Mouse (Mus musculus) thymus, adult 2 months (tissue): ENCODE data around the gene Cacng4. TPM values are rescaled to one million over a fixed set of nuclear protein-coding genes. Genes with fewer than 3 reads are reported as not detected.

ENCODE experiments used
- DNase-seq: peaks from one replicate; pipeline ENCODE4 v3.0.0; 2021
- H3K27ac ChIP-seq: fragments of 200-500 bp; 2 replicates; pipeline ENCODE4 v1.5.1; 2012; ENCODE audit warnings: low read length, control low read depth; ENCODE audit not compliant: control insufficient read depth, insufficient read depth
- H3K27me3 ChIP-seq: fragments of 200-500 bp; 2 replicates; pipeline ENCODE4 v1.6.1; 2012; ENCODE audit warnings: mild to moderate bottlenecking, low read length, moderate library complexity, mixed read lengths; ENCODE audit not compliant: control insufficient read depth, insufficient read depth
- H3K36me3 ChIP-seq: fragments of 200-500 bp; 2 replicates; pipeline ENCODE4 v1.6.1; 2012; ENCODE audit warnings: mild to moderate bottlenecking, low read length, moderate library complexity; ENCODE audit not compliant: control insufficient read depth, insufficient read depth
- H3K4me1 ChIP-seq: fragments of 200-500 bp; replicated peaks from 2 replicates; pipeline ENCODE4 v1.6.1; 2012; ENCODE audit warnings: low read length; ENCODE audit not compliant: control insufficient read depth, insufficient read depth
- H3K4me3 ChIP-seq: fragments of 200-500 bp; 2 replicates; pipeline ENCODE4 v1.5.1; 2012; ENCODE audit warnings: mild to moderate bottlenecking, low read length, control low read depth, moderate library complexity; ENCODE audit not compliant: control insufficient read depth, insufficient read depth
- CTCF ChIP-seq: fragments of 200-500 bp; IDR thresholded peaks from 2 replicates; pipeline ENCODE4 v1.5.1; 2012; ENCODE audit warnings: mild to moderate bottlenecking, control low read depth, low read length, moderate library complexity, borderline replicate concordance; ENCODE audit not compliant: control insufficient read depth, poor library complexity, insufficient read depth; ENCODE audit errors: extremely low read depth
- POLR2A ChIP-seq: fragments of 200-500 bp; IDR thresholded peaks from 2 replicates; pipeline ENCODE4 v1.6.1; 2012; ENCODE audit warnings: mild to moderate bottlenecking, low read length, control low read depth, moderate library complexity; ENCODE audit not compliant: control insufficient read depth, poor library complexity, insufficient read depth; ENCODE audit errors: extremely low read depth
- WGBS: fragments of 180-500 bp; shearing (Covaris S2); methylation state at CpG from one replicate; pipeline ENCODE4 v1.1.7; 2018; 5-methylcytosine and 5-hydroxymethylcytosine counted together
- polyA plus RNA-seq: library from polyadenylated mRNA; depleted of rRNA; stranded (reverse); fragments of >200 nt; gene quantifications from 2 replicates; pipeline ENCODE4 v1.2.3, GENCODE M21; 2012

The Cacng4 gene
- polyA plus RNA-seq, 1 experiment = 4.8 TPM

- 62% methylated on average over 8 of the region's 8 CpGs for WGBS
- Histone ChIP-seq H3K27me3 (no peaks in the 10 kb centered on the region), H3K36me3 (no peaks in the 10 kb centered on the region), H3K4me3 (no peak overlapping the region), H3K4me1 (no peaks in the 10 kb centered on the region), H3K27ac (no peak overlapping the region)
- TF ChIP-seq POLR2A (no peak), CTCF (no peak)
- no peak for DNase-seq
These were observed 21.0 kb downstream of the Cacng4 start for GRCm38 (mm10) chr11:107773312-107773711.

- Histone ChIP-seq H3K4me3 (no peak overlapping the region), H3K36me3 (no peaks in the 10 kb centered on the region), H3K27me3 (no peaks in the 10 kb centered on the region), H3K27ac (no peak overlapping the region), H3K4me1 (no peaks in the 10 kb centered on the region)
- 85% methylated on average over 6 of the region's 6 CpGs for WGBS
- no peak for TF ChIP-seq POLR2A
- no peak for TF ChIP-seq CTCF
- DNase-seq = no peak
These were observed 22.4 kb downstream of the Cacng4 start for GRCm38 (mm10) chr11:107772002-107772401.

DNA sequence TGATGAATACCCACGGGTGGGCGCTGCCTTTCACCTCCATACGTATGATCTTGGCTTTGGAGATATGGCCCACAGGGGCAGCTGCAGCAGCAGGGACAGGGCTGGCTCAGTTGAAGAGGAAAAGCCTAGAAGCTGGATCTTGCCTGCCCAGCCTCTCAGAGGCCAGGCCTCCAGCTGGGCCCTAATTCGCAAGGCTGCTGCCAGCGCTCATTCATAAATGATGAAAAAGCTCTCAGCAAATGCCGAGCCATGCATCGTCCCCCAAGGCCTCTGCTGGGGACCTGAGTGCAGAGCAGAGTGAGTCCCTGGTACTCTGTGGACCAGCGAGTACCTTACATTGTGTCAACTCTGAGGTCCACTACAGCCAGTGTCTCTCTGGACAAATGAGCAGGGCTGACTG is 26.0 kb downstream of the Cacng4 start:
- no peaks in the 10 kb centered on the region for H3K27me3 ChIP-seq
- H3K36me3 ChIP-seq = no peaks in the 10 kb centered on the region
- H3K4me3 ChIP-seq = no peak overlapping the region
- no peaks in the 10 kb centered on the region for H3K4me1 ChIP-seq
- no peak overlapping the region for H3K27ac ChIP-seq
- no peak for DNase-seq
- WGBS = 92% methylated on average over 8 of the region's 8 CpGs
- TF ChIP-seq CTCF (no peak), POLR2A (no peak)

DNA sequence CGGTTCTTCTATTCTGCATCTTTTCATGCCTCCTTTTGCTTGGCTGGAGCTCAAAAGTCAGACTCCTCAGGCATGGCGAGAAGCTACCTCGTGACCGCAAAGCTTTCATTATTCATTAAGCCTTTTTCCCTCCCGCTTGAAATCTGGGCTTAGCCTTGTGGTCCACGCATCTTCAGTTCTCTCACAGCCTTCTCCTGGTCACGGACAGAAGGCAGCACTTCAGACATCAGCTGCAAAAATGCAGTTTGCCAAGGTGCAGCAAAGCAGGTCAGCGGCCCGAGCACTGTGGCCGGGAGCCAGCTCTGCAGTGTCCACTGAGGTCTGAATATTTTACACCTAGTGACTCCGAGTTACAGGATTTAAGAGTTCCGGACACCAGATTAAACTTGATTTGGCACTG is 27.4 kb downstream of the Cacng4 start:
- DNase-seq = no peak
- TF ChIP-seq POLR2A (no peak), CTCF (no peak)
- Histone ChIP-seq H3K4me3 (no peak overlapping the region), H3K36me3 (no peaks in the 10 kb centered on the region), H3K27me3 (no peaks in the 10 kb centered on the region), H3K27ac (no peak overlapping the region), H3K4me1 (no peaks in the 10 kb centered on the region)
- WGBS = 90% methylated on average over 12 of the region's 12 CpGs

GRCm38 (mm10) chr11:107762688-107763460 is 31.5 kb downstream of the Cacng4 start:
- Histone ChIP-seq H3K4me3 (no peak overlapping the region), H3K27ac (no peak overlapping the region), H3K27me3 (no peaks in the 10 kb centered on the region), H3K36me3 (no peaks in the 10 kb centered on the region), H3K4me1 (no peaks in the 10 kb centered on the region)
- 65% methylated on average over 8 of the region's 8 CpGs for WGBS
- DNase-seq = no peak
- TF ChIP-seq CTCF = no peak
- TF ChIP-seq POLR2A = no peak

DNA sequence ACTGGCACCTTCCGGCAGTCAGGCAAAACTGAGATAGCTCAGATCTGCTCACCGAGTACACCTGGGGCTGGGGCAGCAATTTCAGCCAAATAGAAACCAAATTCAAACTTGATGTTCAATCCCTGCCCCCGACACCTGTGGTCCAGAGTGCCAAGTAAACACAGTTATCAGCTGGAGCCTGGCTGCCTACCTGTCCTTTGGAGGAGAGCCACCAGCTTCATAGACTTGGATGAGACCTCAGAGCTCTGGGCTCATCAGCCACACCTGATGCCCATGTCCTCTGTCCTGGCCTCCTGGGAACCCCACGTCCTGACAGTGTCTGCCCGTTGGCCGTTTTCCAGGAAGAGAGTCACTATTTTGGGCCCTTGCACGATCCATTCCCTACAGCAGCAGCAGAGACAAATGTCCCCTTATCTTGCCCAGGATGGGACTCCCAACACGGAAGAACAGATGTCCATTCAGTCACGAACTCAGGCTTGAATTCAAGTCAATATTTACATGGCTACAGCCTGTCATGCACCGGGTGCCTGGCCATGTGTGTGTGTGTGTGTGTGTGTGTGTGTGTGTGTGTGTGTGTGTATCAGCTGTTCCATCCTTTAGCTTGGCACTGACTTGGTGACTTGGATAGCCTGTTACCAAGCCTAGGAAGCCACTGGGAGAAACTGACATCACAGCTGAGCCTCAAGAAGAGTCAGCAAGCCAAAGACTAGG is 32.4 kb downstream of the Cacng4 start:
- Histone ChIP-seq H3K36me3 (no peaks in the 10 kb centered on the region), H3K4me3 (no peak overlapping the region), H3K27ac (no peak overlapping the region), H3K27me3 (no peaks in the 10 kb centered on the region), H3K4me1 (no peaks in the 10 kb centered on the region)
- no peak for TF ChIP-seq CTCF
- TF ChIP-seq POLR2A = no peak
- no peak for DNase-seq
- WGBS = 82% methylated on average over 10 of the region's 10 CpGs

DNA sequence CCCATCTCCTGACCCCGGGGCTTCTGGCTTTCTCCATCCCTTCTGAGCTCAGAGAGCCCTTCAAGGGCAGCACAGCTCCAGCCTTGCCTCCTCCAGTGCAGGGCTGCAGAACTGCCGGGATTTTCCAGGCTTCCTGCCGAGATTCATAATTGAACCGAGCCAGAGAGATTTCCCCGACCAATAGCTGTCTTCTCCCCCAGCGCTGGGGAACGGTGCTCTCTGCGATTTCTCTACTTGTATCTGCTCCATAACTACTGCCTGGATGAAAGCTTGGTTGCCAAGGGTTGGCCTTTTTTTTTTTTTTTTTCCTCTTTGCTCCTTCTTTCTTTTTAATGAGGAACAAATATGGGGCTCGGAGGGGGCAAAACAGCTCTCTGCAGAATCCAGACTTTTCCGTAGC is 34.4 kb downstream of the Cacng4 start:
- Histone ChIP-seq H3K4me1 (no peaks in the 10 kb centered on the region), H3K27ac (no peak overlapping the region), H3K4me3 (no peak overlapping the region), H3K27me3 (no peaks in the 10 kb centered on the region), H3K36me3 (no peaks in the 10 kb centered on the region)
- WGBS = 78% methylated on average over 10 of the region's 10 CpGs
- TF ChIP-seq POLR2A (no peak), CTCF (no peak)
- DNase-seq = no peak
